Mouse (Mus musculus) layer of hippocampus, postnatal 14 days (tissue): ENCODE data around the gene Gm11084. TPM values are rescaled to one million over a fixed set of nuclear protein-coding genes. Genes with fewer than 3 reads are reported as not detected.

Experiments used
- DNase-seq, 2 experiments: peaks; one replicate each; pipeline ENCODE4 v3.0.0; 2021 to 2022; ENCODE audit warnings: low spot score in 2 of 2, mixed read lengths in 1 of 2
- microRNA-seq, 2 experiments: library from miRNA; unstranded; fragments of <30 nt; microRNA quantifications; one replicate each; pipeline ENCODE4 v1.2.0; 2021
- total RNA-seq, 2 experiments: library from RNA; stranded (reverse); gene quantifications; 2 replicates each; pipeline ENCODE4 v1.2.3; 2021

Gm11084 gene
- total RNA-seq, 2 experiments from 2014 or later, result not detected

DNA sequence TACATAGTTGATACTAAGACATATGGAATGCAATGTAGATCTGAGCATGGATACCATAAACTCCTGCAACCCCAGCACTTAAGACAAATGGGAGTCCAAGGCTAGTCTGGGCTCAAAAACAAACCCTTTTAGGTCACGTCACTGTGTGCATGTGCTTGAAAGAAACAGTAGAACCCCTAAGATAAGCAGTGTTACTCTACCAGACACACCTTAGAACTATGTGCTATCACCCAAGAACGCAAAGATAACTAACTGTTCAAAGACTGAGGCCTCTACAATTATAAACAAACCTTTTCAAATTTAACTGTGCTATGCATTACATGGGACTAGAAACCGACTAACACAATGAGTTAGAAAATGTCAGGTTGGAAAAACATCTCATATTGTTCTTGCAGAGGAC, 33.5 kb downstream of the Gm11084 start:
- no peak for DNase-seq

DNA sequence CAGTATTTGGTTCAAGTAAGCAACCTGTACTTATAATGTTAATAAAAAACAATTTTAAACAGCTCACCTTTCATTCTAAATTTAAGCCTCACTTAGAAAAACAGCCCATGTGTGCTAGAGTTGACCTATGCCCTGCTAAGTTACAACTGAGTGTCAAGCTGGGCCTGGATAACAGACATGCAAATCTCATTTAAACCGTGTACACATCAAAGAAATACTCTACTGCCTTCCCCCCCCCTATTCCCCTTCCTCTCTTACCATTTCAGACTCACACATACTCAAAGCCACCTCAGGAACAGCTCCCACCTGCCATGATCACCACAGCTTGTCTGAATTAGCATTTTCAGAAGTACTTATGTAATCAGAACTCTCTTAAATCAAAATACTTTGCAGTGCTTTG, 50.6 kb downstream of the Gm11084 start:
- DNase-seq, result no peak

DNA sequence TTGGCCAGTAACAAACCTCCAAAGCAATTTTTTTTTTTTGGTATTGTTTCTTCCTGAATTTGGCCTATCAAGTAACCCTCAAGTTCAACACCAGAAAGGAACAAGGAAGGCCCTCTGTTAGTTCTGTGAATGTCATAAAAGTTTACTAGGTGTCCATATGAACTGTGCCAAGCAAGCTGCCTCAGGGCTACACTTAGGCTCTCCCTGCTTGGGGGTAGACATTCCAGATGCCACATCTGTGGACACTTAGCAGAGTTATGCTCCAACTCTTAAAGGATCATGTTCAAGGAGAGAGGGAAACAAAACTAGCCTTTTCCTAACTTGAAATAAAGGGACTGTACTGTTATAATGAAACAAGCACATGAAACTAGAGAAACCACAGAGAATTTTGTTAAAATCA, 54.3 kb downstream of the Gm11084 start:
- no peak for DNase-seq

DNA sequence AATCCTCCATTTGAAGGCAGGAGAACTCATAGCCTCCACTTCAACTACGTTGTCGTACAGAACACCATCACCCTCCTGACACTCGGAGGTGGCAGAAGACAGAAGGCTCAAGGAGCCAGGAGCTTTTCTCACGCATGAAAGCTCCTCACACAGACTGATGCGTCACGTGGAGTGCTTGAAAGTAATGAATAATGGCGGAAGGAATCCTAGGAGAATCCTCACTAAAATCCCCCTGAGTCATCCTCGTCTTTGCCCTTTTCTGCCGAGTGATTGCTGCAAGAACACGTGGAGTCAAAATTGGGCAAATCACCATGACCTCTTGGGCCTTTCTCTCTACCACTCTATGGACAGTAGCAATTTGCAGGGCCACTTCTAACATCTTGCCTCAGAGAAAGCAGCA, 61.5 kb downstream of the Gm11084 start:
- DNase-seq, result no peak

Small RNA genes within 50 kb of the gene (microRNA-seq; reads per million reads assigned to microRNA genes)
- 0 reads per million in 2 experiments for gene Gm25960

Other genes starting within 250 kb of the Gm11084 start
- gene Sp3, start 6.3 kb downstream of the Gm11084 start, total RNA-seq, result 10 to 100 TPM; 51.1 to 58.2 TPM
- 100 to 1,000 TPM; 120 to 128 TPM for gene Ola1, start 232.2 kb upstream of the Gm11084 start, total RNA-seq